Mouse (Mus musculus): ENCODE results near the gene Snx9. TPM values are rescaled to one million over a fixed set of nuclear protein-coding genes. Genes with fewer than 3 reads are reported as not detected.

The Snx9 gene
- polyA plus RNA-seq, 2 experiments: 9.4 to 11.6 TPM

DNA sequence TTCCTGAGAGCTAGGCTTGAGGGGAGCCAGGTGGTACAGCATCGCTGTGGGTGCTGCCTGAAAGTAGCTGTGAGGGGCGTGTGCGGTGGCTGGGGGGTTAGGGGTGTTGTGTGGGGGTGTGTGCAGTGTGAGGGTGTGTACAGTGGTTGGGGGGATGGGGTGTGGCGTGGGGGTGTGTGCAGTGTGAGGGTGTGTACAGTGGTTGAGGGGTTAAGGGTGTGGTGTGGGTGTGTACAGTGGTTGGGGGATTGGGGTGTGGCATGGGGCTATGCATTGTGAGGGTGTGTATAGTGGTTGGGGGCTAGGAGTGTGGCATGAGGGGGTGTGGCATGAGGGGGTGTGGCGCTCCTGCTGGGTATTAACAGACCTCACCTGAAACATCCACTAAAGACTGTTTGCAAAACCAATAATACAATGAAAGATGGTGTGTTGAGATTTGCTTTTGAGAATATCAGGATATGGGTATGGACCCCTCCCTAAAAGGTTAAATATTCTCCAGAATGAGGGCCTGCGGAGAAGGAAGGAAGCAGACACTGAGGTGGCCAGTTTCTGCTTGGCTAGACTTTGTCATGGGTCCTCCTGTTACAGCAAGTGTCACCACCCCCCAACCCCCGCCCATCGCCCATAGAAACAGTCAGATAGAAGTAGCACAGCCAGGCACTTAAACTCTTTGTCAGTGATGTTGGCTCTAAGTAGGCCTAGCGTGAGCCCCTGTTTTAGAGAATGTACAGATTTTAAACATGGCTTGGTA, 51.0 kb downstream of the Snx9 start:
- ATAC-seq (ENCODE audit: insufficient read depth) (no peak), DNase-seq (ENCODE audit: low read depth in 3 of 3, low spot score in 3 of 3) (no peak)
- H3K4me1 ChIP-seq (replicated peaks; ENCODE audit: control insufficient read depth in 2 of 2, insufficient read depth in 2 of 2, low read length in 1 of 2): peaks cover 23 to 37% of the 10 kb centered on the region in 2 experiments
- no peak overlapping the region for H3K4me2 ChIP-seq (ENCODE audit: low read depth)
- no peaks in the 10 kb centered on the region for H3K36me3 ChIP-seq (replicated peaks; ENCODE audit: control insufficient read depth, insufficient read depth, low read depth)
- TF ChIP-seq EP300 (IDR thresholded peaks at IDR 0.05; ENCODE audit: low read depth) (no peak), CTCF (IDR thresholded peaks at IDR 0.05; ENCODE audit: low read depth) (no peak)
- H3K9me3 ChIP-seq (ENCODE audit: control insufficient read depth, low read length): no peaks in the 10 kb centered on the region
- H3K4me3 ChIP-seq (ENCODE audit: insufficient read depth in 1 of 2, low read depth in 2 of 2, low read length in 2 of 2): no peak overlapping the region
- H3K27me3 ChIP-seq (ENCODE audit: control insufficient read depth, insufficient read depth, low read length): no peaks in the 10 kb centered on the region
- H3K27ac ChIP-seq: no peak overlapping the region
- 53% methylated on average over 9 of the region's 9 CpGs for WGBS (ENCODE audit: insufficient replicate concordance)
- H3K9ac ChIP-seq (replicated peaks): no peak overlapping the region

- 2% methylated on average over 7 of the region's 7 CpGs for WGBS (ENCODE audit: insufficient replicate concordance)
- H3K4me1 ChIP-seq (replicated peaks; ENCODE audit: control insufficient read depth in 2 of 2, insufficient read depth in 2 of 2, low read length in 1 of 2): peaks cover 23 to 34% of the 10 kb centered on the region in 2 experiments
- peak; percentile 88 for ATAC-seq (ENCODE audit: insufficient read depth)
Measured at GRCm38 (mm10) chr17:5893092-5893491, 52.0 kb downstream of the Snx9 start.

DNA sequence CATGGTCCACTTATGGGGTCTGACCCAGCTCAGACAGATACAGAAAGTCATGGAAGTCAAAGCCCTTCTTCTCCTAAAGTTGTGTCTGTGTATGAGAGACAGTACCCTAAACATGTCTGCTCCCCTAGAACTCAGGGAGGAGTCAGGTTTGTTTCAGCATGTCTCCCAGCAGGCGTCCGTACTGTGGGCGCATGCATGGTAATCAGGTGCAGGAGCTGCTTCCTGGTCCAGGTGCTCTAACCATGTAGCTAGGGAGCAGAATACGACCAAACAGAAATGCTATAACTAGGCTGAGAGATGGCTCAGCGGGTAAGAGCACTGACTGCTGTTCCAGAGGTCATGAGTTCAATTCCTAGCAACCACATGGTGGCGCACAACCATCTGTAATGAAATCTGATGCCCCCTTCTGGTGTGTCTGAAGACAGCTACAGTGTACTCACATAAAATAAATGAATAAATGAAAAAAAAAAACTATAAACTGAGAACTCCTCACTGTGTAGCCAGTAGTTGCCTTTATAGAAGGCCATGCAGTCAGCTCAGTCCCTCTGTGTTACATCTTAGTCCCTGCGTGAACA, 52.5 kb downstream of the Snx9 start:
- 0 out of 2 replicates have a peak overlapping the region, but pooled peaks have one; percentile 4 for H3K4me2 ChIP-seq (ENCODE audit: low read depth)
- H3K36me3 ChIP-seq (replicated peaks; ENCODE audit: control insufficient read depth, insufficient read depth, low read depth): no peaks in the 10 kb centered on the region
- peak; percentile 55 for TF ChIP-seq CTCF (IDR thresholded peaks at IDR 0.05; ENCODE audit: low read depth)
- TF ChIP-seq EP300 (IDR thresholded peaks at IDR 0.05; ENCODE audit: low read depth): no peak
- H3K27ac ChIP-seq: peak overlapping the region; percentile 41
- H3K9ac ChIP-seq (replicated peaks): no peak overlapping the region; the same call in 1 of the 2 replicates
- H3K4me1 ChIP-seq (replicated peaks; ENCODE audit: control insufficient read depth in 2 of 2, insufficient read depth in 2 of 2, low read length in 1 of 2): peaks cover 23 to 34% of the 10 kb centered on the region in 2 experiments
- no peaks in the 10 kb centered on the region for H3K9me3 ChIP-seq (ENCODE audit: control insufficient read depth, low read length)
- no peak for DNase-seq (ENCODE audit: low read depth in 3 of 3, low spot score in 3 of 3)
- WGBS (ENCODE audit: insufficient replicate concordance): 48% methylated on average over 7 of the region's 7 CpGs
- no peak overlapping the region for H3K4me3 ChIP-seq (ENCODE audit: insufficient read depth in 1 of 2, low read depth in 2 of 2, low read length in 2 of 2)
- peak; percentile 20; the same call in 1 of the 2 replicates for ATAC-seq (ENCODE audit: insufficient read depth)
- H3K27me3 ChIP-seq (ENCODE audit: control insufficient read depth, insufficient read depth, low read length): no peaks in the 10 kb centered on the region

More at GRCm38 (mm10) chr17:5893092-5893491, 52.0 kb downstream of the Snx9 start:
- Histone ChIP-seq H3K4me2 (ENCODE audit: low read depth) (0 out of 2 replicates have a peak overlapping the region, but pooled peaks have one; percentile 4), H3K4me3 (ENCODE audit: insufficient read depth in 1 of 2, low read depth in 2 of 2, low read length in 2 of 2) (no peak overlapping the region), H3K36me3 (replicated peaks; ENCODE audit: control insufficient read depth, insufficient read depth, low read depth) (no peaks in the 10 kb centered on the region), H3K27ac (peak overlapping the region; percentile 41), H3K9ac (replicated peaks) (no peak overlapping the region; the same call in 1 of the 2 replicates), H3K27me3 (ENCODE audit: control insufficient read depth, insufficient read depth, low read length) (no peaks in the 10 kb centered on the region), H3K9me3 (ENCODE audit: control insufficient read depth, low read length) (no peaks in the 10 kb centered on the region)
- TF ChIP-seq EP300 (IDR thresholded peaks at IDR 0.05; ENCODE audit: low read depth) (no peak), CTCF (IDR thresholded peaks at IDR 0.05; ENCODE audit: low read depth) (no peak)
- DNase-seq (ENCODE audit: low read depth in 3 of 3, low spot score in 3 of 3): peak; percentile 39 to 54 (median 42)

- Histone ChIP-seq H3K27ac (no peak overlapping the region), H3K36me3 (replicated peaks; ENCODE audit: control insufficient read depth, insufficient read depth, low read depth) (no peaks in the 10 kb centered on the region), H3K9ac (replicated peaks) (no peak overlapping the region), H3K27me3 (ENCODE audit: control insufficient read depth, insufficient read depth, low read length) (no peaks in the 10 kb centered on the region), H3K9me3 (ENCODE audit: control insufficient read depth, low read length) (no peaks in the 10 kb centered on the region), H3K4me2 (ENCODE audit: low read depth) (no peak overlapping the region), H3K4me1 (replicated peaks; ENCODE audit: control insufficient read depth in 2 of 2, insufficient read depth in 2 of 2, low read length in 1 of 2) (peaks cover 19 to 29% of the 10 kb centered on the region in 2 experiments), H3K4me3 (ENCODE audit: insufficient read depth in 1 of 2, low read depth in 2 of 2, low read length in 2 of 2) (no peak overlapping the region)
- TF ChIP-seq CTCF (IDR thresholded peaks at IDR 0.05; ENCODE audit: low read depth) (no peak), EP300 (IDR thresholded peaks at IDR 0.05; ENCODE audit: low read depth) (no peak)
- WGBS (ENCODE audit: insufficient replicate concordance): 56% methylated on average over 4 of the region's 4 CpGs
- DNase-seq (ENCODE audit: low read depth in 3 of 3, low spot score in 3 of 3) (no peak), ATAC-seq (ENCODE audit: insufficient read depth) (no peak)
Measured at GRCm38 (mm10) chr17:5896066-5896465, 54.9 kb downstream of the Snx9 start.

DNA sequence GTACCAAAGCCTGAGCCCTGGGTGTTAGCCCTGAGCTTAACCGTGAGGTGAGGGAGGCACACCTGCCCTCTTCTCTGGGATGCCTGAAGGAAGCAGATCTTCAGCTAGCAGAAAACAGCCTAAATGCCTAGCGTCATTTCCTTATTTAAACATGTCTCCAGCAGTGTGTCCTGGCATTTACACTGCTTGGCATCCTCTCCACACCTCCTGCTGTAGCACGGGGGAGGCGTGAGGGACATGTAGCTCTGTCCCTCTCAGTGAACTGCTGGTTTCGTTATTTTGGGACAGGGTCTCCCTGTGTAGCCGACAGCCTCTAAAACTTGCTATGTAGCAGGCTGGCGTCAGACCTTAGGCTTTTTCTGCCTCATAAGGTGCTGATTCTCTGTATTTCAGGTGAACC, 55.5 kb downstream of the Snx9 start:
- Histone ChIP-seq H3K27me3 (ENCODE audit: control insufficient read depth, insufficient read depth, low read length) (no peaks in the 10 kb centered on the region), H3K4me1 (replicated peaks; ENCODE audit: control insufficient read depth in 2 of 2, insufficient read depth in 2 of 2, low read length in 1 of 2) (peaks cover 17 to 25% of the 10 kb centered on the region in 2 experiments), H3K9me3 (ENCODE audit: control insufficient read depth, low read length) (no peaks in the 10 kb centered on the region), H3K36me3 (replicated peaks; ENCODE audit: control insufficient read depth, insufficient read depth, low read depth) (no peaks in the 10 kb centered on the region), H3K4me3 (ENCODE audit: insufficient read depth in 1 of 2, low read depth in 2 of 2, low read length in 2 of 2) (no peak overlapping the region), H3K4me2 (ENCODE audit: low read depth) (no peak overlapping the region), H3K27ac (no peak overlapping the region), H3K9ac (replicated peaks) (no peak overlapping the region)
- no peak for DNase-seq (ENCODE audit: low read depth in 3 of 3, low spot score in 3 of 3)
- no peak for ATAC-seq (ENCODE audit: insufficient read depth)
- WGBS (ENCODE audit: insufficient replicate concordance): 65% methylated on average over 7 of the region's 7 CpGs
- no peak for TF ChIP-seq CTCF (IDR thresholded peaks at IDR 0.05; ENCODE audit: low read depth)
- no peak for TF ChIP-seq EP300 (IDR thresholded peaks at IDR 0.05; ENCODE audit: low read depth)

Measured in liver, embryonic 14.5 days (tissue).